Mouse (Mus musculus): ENCODE measurements around the gene Olfr1217. TPM values are rescaled to one million over a fixed set of nuclear protein-coding genes. Genes with fewer than 3 reads are reported as not detected.
"Not testable (repeated sequence)": the region's sequence is repeated elsewhere in the genome, so short reads cannot be mapped to it uniquely, and the experiment has no call there.

The Olfr1217 gene
- not detected in 2 replicates for polyA plus RNA-seq (2015; fragmentation: Nextera tagmentation; extraction: Ambion mirVana)

DNA sequence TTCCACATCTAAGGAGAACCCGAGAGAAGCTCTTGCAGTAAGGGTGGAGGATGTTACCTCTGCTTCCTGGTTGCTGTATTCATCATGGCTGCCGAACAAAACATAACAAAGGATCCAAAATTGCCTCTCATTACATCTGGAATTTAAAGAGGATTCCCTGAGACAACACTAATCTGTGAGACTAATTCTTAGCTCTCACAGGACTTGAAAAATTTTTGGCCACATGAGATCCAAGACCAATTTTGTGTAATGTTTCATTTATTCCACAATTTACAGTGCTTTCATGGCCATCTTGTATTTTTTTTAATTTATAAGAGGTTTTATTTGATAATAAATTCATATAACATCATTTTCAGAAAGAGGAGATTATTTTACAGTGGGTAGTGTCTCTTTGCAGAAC is at the start of gene Olfr1217:
Gene Olfr1217 (minus strand): TSS at position 101 of the 400 bp plus-strand sequence.
- WGBS (ENCODE audit: insufficient replicate concordance) = 58% methylated on average over 2 of the region's 2 CpGs
- no peaks in the 10 kb centered on the region for H3K9me3 ChIP-seq (ENCODE audit: low read length)
- no peaks in the 10 kb centered on the region for H3K36me3 ChIP-seq (replicated peaks; ENCODE audit: insufficient read depth, low read length)
- H3K4me3 ChIP-seq (ENCODE audit: low read depth, low read length) = no peak within 1 kb of the TSS
- H3K9ac ChIP-seq (replicated peaks) = no peak within 1 kb of the TSS
- no peaks in the 10 kb centered on the region for H3K27me3 ChIP-seq (ENCODE audit: insufficient read depth, low read length)
- DNase-seq (no peak), ATAC-seq (no peak)
- no peaks in the 10 kb centered on the region for H3K4me1 ChIP-seq (ENCODE audit: insufficient read depth)
- no peak within 1 kb of the TSS for H3K27ac ChIP-seq (ENCODE audit: low read depth)
- no peak within 1 kb of the TSS for H3K4me2 ChIP-seq (ENCODE audit: low read depth, low read length)
- TF ChIP-seq EP300 (IDR thresholded peaks at IDR 0.05; ENCODE audit: low read depth) (no peak), CTCF (IDR thresholded peaks at IDR 0.05; ENCODE audit: low read depth) (no peak)

DNA sequence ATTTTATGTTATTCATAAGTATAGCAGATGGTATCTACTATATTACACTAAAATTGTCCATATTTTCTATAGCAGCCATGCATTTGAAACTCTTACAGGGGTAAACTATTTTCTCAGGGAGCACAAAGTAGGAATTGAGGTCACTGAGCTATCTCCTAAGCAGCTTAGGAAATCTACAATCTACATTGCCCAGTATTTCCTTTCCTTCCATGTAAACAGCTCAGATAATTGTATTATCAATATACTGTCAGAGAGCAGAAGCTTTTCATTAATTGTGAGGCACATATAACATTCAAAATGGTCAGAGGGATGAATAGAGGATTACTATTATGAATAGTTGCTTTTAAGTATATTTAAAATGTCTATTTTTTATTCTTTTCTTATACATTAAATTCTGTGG is 49.6 kb upstream of the Olfr1217 start:
- H3K36me3 ChIP-seq (replicated peaks; ENCODE audit: insufficient read depth, low read length) = no peaks in the 10 kb centered on the region
- H3K9me3 ChIP-seq (ENCODE audit: low read length) = no peaks in the 10 kb centered on the region
- H3K4me1 ChIP-seq (ENCODE audit: insufficient read depth) = no peaks in the 10 kb centered on the region
- H3K27me3 ChIP-seq (ENCODE audit: insufficient read depth, low read length) = no peaks in the 10 kb centered on the region
- H3K4me2 ChIP-seq (ENCODE audit: low read depth, low read length) = no peak overlapping the region
- TF ChIP-seq CTCF (IDR thresholded peaks at IDR 0.05; ENCODE audit: low read depth) (no peak), EP300 (IDR thresholded peaks at IDR 0.05; ENCODE audit: low read depth) (no peak)
- DNase-seq (no peak), ATAC-seq (no peak)
- H3K9ac ChIP-seq (replicated peaks) = no peak overlapping the region
- no peak overlapping the region for H3K27ac ChIP-seq (ENCODE audit: low read depth)
- no peak overlapping the region for H3K4me3 ChIP-seq (ENCODE audit: low read depth, low read length)

DNA sequence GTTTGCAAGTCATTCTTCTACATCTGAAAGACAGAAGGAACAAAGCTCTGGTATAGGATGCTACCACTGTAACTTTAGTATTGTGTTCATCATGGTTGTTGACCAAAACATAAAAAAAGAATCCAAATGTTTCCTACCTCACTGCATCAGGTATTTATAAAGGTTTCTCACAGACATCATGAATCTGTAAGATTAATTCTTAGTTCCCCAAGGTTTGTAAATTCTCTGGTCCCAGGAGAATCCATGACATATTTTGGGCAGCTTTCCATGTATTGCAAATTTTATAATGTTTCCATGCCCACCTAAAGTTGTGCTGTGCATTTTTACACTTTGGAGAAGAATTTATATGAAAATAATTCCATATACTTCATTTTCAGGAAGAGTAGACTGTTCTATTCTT is 29.2 kb upstream of the Olfr1217 start, which contains the start of gene Olfr1218:
Gene Olfr1218 (minus strand): TSS at position 101 of the 400 bp plus-strand sequence.
- H3K4me2 ChIP-seq (ENCODE audit: low read depth, low read length) = no peak within 1 kb of the TSS

DNA sequence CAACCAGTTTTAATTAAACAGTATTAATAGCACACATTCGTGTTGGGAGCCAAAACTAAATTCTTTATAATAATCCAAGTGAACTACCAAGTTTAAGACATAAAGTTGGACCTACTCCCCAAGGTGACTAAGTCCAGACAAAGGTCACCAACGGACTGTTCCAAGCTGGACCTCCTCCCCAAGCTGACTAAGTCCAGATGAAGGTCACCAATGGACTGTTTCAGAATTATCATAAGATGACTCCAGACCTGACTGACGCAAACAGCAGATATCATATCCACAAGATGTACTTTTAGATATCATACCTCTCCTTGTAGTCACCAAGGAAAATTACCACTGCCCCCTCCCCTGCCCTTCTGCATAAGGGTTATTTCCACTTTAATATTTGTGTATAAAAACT is 10.4 kb downstream of the Olfr1217 start:
- H3K9ac ChIP-seq (replicated peaks); H3K9me3 ChIP-seq (ENCODE audit: low read length); ATAC-seq; H3K4me2 ChIP-seq (ENCODE audit: low read depth, low read length); H3K4me3 ChIP-seq (ENCODE audit: low read depth, low read length); H3K4me1 ChIP-seq (ENCODE audit: insufficient read depth); H3K36me3 ChIP-seq (replicated peaks; ENCODE audit: insufficient read depth, low read length); H3K27me3 ChIP-seq (ENCODE audit: insufficient read depth, low read length); DNase-seq; H3K27ac ChIP-seq (ENCODE audit: low read depth): not testable (repeated sequence)
- 59% methylated on average over 3 of the region's 3 CpGs for WGBS (ENCODE audit: insufficient replicate concordance)

More for the DNA sequence above, 29.2 kb upstream of the Olfr1217 start, which contains the start of gene Olfr1218:
- Histone ChIP-seq H3K9ac (replicated peaks) (no peak within 1 kb of the TSS), H3K4me3 (ENCODE audit: low read depth, low read length) (no peak within 1 kb of the TSS), H3K4me1 (ENCODE audit: insufficient read depth) (no peaks in the 10 kb centered on the region), H3K27ac (ENCODE audit: low read depth) (no peak within 1 kb of the TSS), H3K27me3 (ENCODE audit: insufficient read depth, low read length) (no peaks in the 10 kb centered on the region), H3K36me3 (replicated peaks; ENCODE audit: insufficient read depth, low read length) (no peaks in the 10 kb centered on the region), H3K9me3 (ENCODE audit: low read length) (no peaks in the 10 kb centered on the region)
- no peak for TF ChIP-seq EP300 (IDR thresholded peaks at IDR 0.05; ENCODE audit: low read depth)
- DNase-seq (no peak), ATAC-seq (no peak)

DNA sequence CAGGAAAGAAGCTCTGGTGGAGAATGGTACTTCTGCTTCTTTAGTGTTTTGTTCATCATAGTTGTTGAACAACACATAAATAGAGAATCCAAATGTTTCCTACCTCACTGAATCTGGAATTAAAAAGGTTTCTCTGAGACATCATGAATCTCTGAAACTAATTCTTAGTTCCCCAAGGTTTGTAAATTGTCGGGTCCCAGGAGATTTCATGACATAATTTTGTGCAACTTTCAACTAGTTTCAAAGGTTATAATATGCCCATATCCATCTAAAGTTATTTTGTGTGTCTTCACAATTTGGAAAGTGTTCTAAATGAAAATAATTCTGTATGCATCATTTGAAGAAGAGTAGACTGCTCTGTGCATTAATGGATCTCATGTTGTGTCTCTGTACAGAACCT is 13.6 kb downstream of the Olfr1217 start, which contains the start of gene Olfr1216:
Gene Olfr1216 (minus strand): TSS at position 101 of the 400 bp plus-strand sequence.
- H3K4me3 ChIP-seq (ENCODE audit: low read depth, low read length) = no peak within 1 kb of the TSS
- no peaks in the 10 kb centered on the region for H3K4me1 ChIP-seq (ENCODE audit: insufficient read depth)
- ATAC-seq (no peak), DNase-seq (no peak)
- H3K9ac ChIP-seq (replicated peaks) = no peak within 1 kb of the TSS
- no peak within 1 kb of the TSS for H3K27ac ChIP-seq (ENCODE audit: low read depth)
- no peak within 1 kb of the TSS for H3K4me2 ChIP-seq (ENCODE audit: low read depth, low read length)
- TF ChIP-seq CTCF (IDR thresholded peaks at IDR 0.05; ENCODE audit: low read depth) = no peak
- no peak for TF ChIP-seq EP300 (IDR thresholded peaks at IDR 0.05; ENCODE audit: low read depth)
- WGBS (ENCODE audit: insufficient replicate concordance) = 68% methylated on average over 1 of the region's 1 CpGs
- H3K27me3 ChIP-seq (ENCODE audit: insufficient read depth, low read length) = no peaks in the 10 kb centered on the region
- no peaks in the 10 kb centered on the region for H3K9me3 ChIP-seq (ENCODE audit: low read length)
- no peaks in the 10 kb centered on the region for H3K36me3 ChIP-seq (replicated peaks; ENCODE audit: insufficient read depth, low read length)

DNA sequence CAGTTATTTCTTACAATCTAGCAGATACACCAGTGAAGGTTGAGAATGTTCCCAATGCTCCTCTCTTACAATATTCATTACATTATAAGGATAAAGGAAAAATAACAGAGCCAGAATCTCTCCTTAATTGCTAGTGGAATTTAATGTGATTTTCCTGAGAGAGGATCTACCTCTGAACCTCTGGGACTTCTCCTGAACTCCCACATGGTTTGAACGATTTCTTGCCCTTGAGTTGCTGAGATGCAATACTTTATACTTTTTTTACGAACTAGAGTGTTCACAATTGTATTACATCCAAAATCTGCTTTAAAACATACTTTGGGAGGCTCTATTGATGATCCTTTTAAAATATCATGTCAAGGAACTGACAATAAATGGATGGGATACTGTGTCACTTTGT is 25.0 kb downstream of the Olfr1217 start, which contains the start of gene Olfr1215:
Gene Olfr1215 (minus strand): TSS at position 101 of the 400 bp plus-strand sequence.
- H3K4me3 ChIP-seq (ENCODE audit: low read depth, low read length) = no peak within 1 kb of the TSS
- H3K9me3 ChIP-seq (ENCODE audit: low read length) = no peaks in the 10 kb centered on the region
- no peaks in the 10 kb centered on the region for H3K27me3 ChIP-seq (ENCODE audit: insufficient read depth, low read length)
- WGBS (ENCODE audit: insufficient replicate concordance) = 54% methylated on average over 2 of the region's 2 CpGs
- no peak within 1 kb of the TSS for H3K4me2 ChIP-seq (ENCODE audit: low read depth, low read length)
- TF ChIP-seq CTCF (IDR thresholded peaks at IDR 0.05; ENCODE audit: low read depth) (no peak), EP300 (IDR thresholded peaks at IDR 0.05; ENCODE audit: low read depth) (no peak)
- ATAC-seq = no peak
- H3K36me3 ChIP-seq (replicated peaks; ENCODE audit: insufficient read depth, low read length) = no peaks in the 10 kb centered on the region
- no peak within 1 kb of the TSS for H3K9ac ChIP-seq (replicated peaks)
- no peaks in the 10 kb centered on the region for H3K4me1 ChIP-seq (ENCODE audit: insufficient read depth)
- DNase-seq = no peak
- H3K27ac ChIP-seq (ENCODE audit: low read depth) = no peak within 1 kb of the TSS

DNA sequence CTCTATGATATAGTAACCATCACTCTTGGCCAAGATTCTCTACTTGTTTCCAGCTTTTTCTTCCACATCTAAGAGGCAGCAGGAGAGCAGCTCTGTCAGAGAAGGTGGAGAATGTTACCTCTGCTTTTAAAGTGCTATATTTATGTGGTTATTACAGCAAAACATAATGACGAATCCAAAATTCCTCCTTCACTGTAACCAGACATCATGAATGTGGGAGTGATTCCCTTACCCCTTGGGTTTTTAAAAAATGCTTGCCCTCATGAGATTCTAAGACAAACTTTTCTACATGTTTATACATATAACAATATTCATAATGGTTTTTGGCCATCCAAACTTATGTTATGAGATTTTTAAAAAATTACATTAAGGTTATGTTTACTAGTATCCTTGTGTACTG is 39.3 kb downstream of the Olfr1217 start, which contains the start of gene Olfr1214:
Gene Olfr1214 (minus strand): TSS at position 101 of the 400 bp plus-strand sequence.
- WGBS (ENCODE audit: insufficient replicate concordance) = 69% methylated on average over 1 of the region's 1 CpGs
- no peak within 1 kb of the TSS for H3K4me3 ChIP-seq (ENCODE audit: low read depth, low read length)
- TF ChIP-seq CTCF (IDR thresholded peaks at IDR 0.05; ENCODE audit: low read depth) (no peak), EP300 (IDR thresholded peaks at IDR 0.05; ENCODE audit: low read depth) (no peak)

More for the DNA sequence above, 39.3 kb downstream of the Olfr1217 start, which contains the start of gene Olfr1214:
- Histone ChIP-seq H3K4me2 (ENCODE audit: low read depth, low read length) (no peak within 1 kb of the TSS), H3K9me3 (ENCODE audit: low read length) (no peaks in the 10 kb centered on the region), H3K27me3 (ENCODE audit: insufficient read depth, low read length) (no peaks in the 10 kb centered on the region), H3K36me3 (replicated peaks; ENCODE audit: insufficient read depth, low read length) (no peaks in the 10 kb centered on the region), H3K27ac (ENCODE audit: low read depth) (no peak within 1 kb of the TSS), H3K9ac (replicated peaks) (no peak within 1 kb of the TSS), H3K4me1 (ENCODE audit: insufficient read depth) (no peaks in the 10 kb centered on the region)
- DNase-seq (no peak), ATAC-seq (no peak)
